Mouse (Mus musculus): ENCODE data around the gene Glis3.

- TF ChIP-seq CTCF (IDR thresholded peaks at IDR 0.05) = no peak
- TF ChIP-seq EP300 (IDR thresholded peaks at IDR 0.05) = no peak
Measured at GRCm38 (mm10) chr19:28291596-28291995, 388.3 kb downstream of the Glis3 start.
